Mouse (Mus musculus): ENCODE measurements around the gene Wif1.

DNA sequence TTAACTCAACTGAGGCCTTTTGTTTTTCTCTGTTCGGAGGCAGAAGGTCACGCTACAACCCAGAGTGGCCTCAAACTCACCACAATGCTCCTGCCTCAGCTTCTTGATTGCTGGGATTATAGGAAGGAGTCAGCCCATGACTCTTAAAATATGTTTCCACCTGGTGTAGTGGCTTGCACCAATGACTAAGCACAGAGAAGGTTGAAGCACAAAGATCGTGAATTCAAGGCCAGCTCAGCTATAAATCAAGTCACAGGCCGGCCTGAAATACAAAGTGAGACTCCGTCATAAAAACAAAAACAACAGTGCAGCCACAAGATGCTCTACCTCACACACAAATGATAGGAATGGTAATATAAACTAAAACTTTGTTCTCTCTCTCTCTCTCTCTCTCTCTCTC is 10.8 kb upstream of the Wif1 start:
- TF ChIP-seq TAL1 (IDR thresholded peaks at IDR 0.05; ENCODE audit: low read length) (no peak), GATA1 (IDR thresholded peaks at IDR 0.05; ENCODE audit: low read length) (no peak)
